Mouse (Mus musculus) MEL (cell line): ENCODE results near the gene Asf1b. TPM values are rescaled to one million over a fixed set of nuclear protein-coding genes. Genes with fewer than 3 reads are reported as not detected.
"Not testable (repeated sequence)": the region's sequence is repeated elsewhere in the genome, so short reads cannot be mapped to it uniquely, and the experiment has no call there.

Experiments
- DNase-seq: peaks from one replicate; pipeline ENCODE4 v3.0.0; 2011; ENCODE audit warnings: low read depth, low spot score
- H3K27ac ChIP-seq: 2 replicates; pipeline ENCODE4 v1.5.1; 2012; ENCODE audit warnings: low read depth, mild to moderate bottlenecking, control low read depth, low read length, moderate library complexity; ENCODE audit not compliant: control insufficient read depth
- H3K27me3 ChIP-seq, 2 experiments: fragments of 150-350 bp in 1 of 2; sonication (generic) in 1 of 2; 2 replicates each; pipeline ENCODE4 v1.6.1; 2012; ENCODE audit warnings: low read length in 2 of 2, mild to moderate bottlenecking in 2 of 2, improper control_type of control experiment in 1 of 2, moderate library complexity in 1 of 2; ENCODE audit not compliant: insufficient read depth in 2 of 2, control insufficient read depth in 1 of 2
- H3K36me3 ChIP-seq, 2 experiments: 2 replicates each; pipeline ENCODE4 v1.6.1; 2012 to 2014; ENCODE audit warnings: low read length in 2 of 2, improper control_type of control experiment in 1 of 2, inconsistent platforms in 1 of 2, mild to moderate bottlenecking in 1 of 2; ENCODE audit not compliant: insufficient read depth in 2 of 2, control insufficient read depth in 1 of 2
- H3K4me1 ChIP-seq, 2 experiments: fragments of 150-350 bp in 1 of 2; sonication (generic) in 1 of 2; 2 replicates each; pipeline ENCODE4 v1.6.1; 2012; ENCODE audit warnings: low read length in 2 of 2, improper control_type of control experiment in 1 of 2, mild to moderate bottlenecking in 1 of 2; ENCODE audit not compliant: insufficient read depth in 2 of 2, control insufficient read depth in 1 of 2
- H3K4me3 ChIP-seq, 2 experiments: fragments of 150-350 bp in 1 of 2; sonication (generic) in 1 of 2; 2 replicates each; pipeline ENCODE4 v1.5.1; 2012; ENCODE audit warnings: low read depth in 2 of 2, low read length in 2 of 2, mild to moderate bottlenecking in 2 of 2, moderate library complexity in 2 of 2, control low read depth in 1 of 2, improper control_type of control experiment in 1 of 2; ENCODE audit not compliant: control insufficient read depth in 1 of 2, insufficient read depth in 1 of 2
- H3K79me2 ChIP-seq: 2 replicates; pipeline ENCODE4 v1.6.1; 2012; ENCODE audit warnings: mild to moderate bottlenecking, low read length, moderate library complexity; ENCODE audit not compliant: control insufficient read depth, poor library complexity, insufficient read depth
- H3K9ac ChIP-seq: 2 replicates; pipeline ENCODE4 v1.6.1; 2012; ENCODE audit warnings: low read depth, mild to moderate bottlenecking, control low read depth, low read length, moderate library complexity; ENCODE audit not compliant: control insufficient read depth, poor library complexity, severe bottlenecking
- H3K9me3 ChIP-seq: fragments of 150-350 bp; sonication (generic); replicated peaks from 2 replicates; pipeline ENCODE4 v1.6.1; 2012; ENCODE audit warnings: mild to moderate bottlenecking, low read length, improper control_type of control experiment, moderate library complexity; ENCODE audit not compliant: insufficient read depth
- BHLHE40 ChIP-seq: IDR thresholded peaks from 2 replicates; pipeline ENCODE4 v1.6.1; 2012; ENCODE audit warnings: low read depth, mild to moderate bottlenecking, inconsistent platforms, low read length, improper control_type of control experiment, borderline replicate concordance
- CHD2 ChIP-seq: IDR thresholded peaks from 2 replicates; pipeline ENCODE4 v1.6.1; 2011; ENCODE audit warnings: low read length, improper control_type of control experiment
- CTCF ChIP-seq, 3 experiments: IDR thresholded peaks in 2 of 3; conservative IDR thresholded peaks in 1 of 3; 2 replicates each; pipeline ENCODE4 v1.5.1; 2011 to 2012; ENCODE audit warnings: low read length in 3 of 3, low read depth in 2 of 3, mild to moderate bottlenecking in 2 of 3, improper control_type of control experiment in 1 of 3, inconsistent platforms in 1 of 3, mixed read lengths in 1 of 3, moderate library complexity in 1 of 3; ENCODE audit not compliant: control insufficient read depth in 1 of 3, insufficient read depth in 1 of 3, poor library complexity in 1 of 3, severe bottlenecking in 1 of 3
- E2F4 ChIP-seq: IDR thresholded peaks from 2 replicates; pipeline ENCODE4 v1.6.1; 2011; ENCODE audit warnings: low read depth, low read length, improper control_type of control experiment, borderline replicate concordance
- ELF1 ChIP-seq: IDR thresholded peaks from 2 replicates; pipeline ENCODE4 v1.6.1; 2014; ENCODE audit warnings: low read depth, mild to moderate bottlenecking, inconsistent platforms, low read length, improper control_type of control experiment, moderate library complexity
- EP300 ChIP-seq, 2 experiments: IDR thresholded peaks; 2 replicates each; pipeline ENCODE4 v1.6.1; 2011; ENCODE audit warnings: improper control_type of control experiment in 2 of 2, low read length in 2 of 2, low read depth in 1 of 2, mild to moderate bottlenecking in 1 of 2
- ETS1 ChIP-seq: IDR thresholded peaks from 2 replicates; pipeline ENCODE4 v1.6.1; 2012; ENCODE audit warnings: low read depth, mild to moderate bottlenecking, inconsistent platforms, low read length, improper control_type of control experiment, moderate library complexity
- GATA1 ChIP-seq: IDR thresholded peaks from 2 replicates; pipeline ENCODE4 v1.6.1; 2011; ENCODE audit warnings: low read depth, low read length, improper control_type of control experiment
- KAT2A ChIP-seq: conservative IDR thresholded peaks from 2 replicates; pipeline ENCODE4 v1.6.1; 2012; ENCODE audit warnings: low read depth, low read length, improper control_type of control experiment, inconsistent platforms
- MAFK ChIP-seq: IDR thresholded peaks from 2 replicates; pipeline ENCODE4 v1.6.1; 2011; ENCODE audit warnings: low read depth, mild to moderate bottlenecking, low read length, improper control_type of control experiment, borderline replicate concordance
- MAX ChIP-seq: IDR thresholded peaks from 2 replicates; pipeline ENCODE4 v1.6.1; 2011; ENCODE audit warnings: low read length, improper control_type of control experiment
- MXI1 ChIP-seq: IDR thresholded peaks from 2 replicates; pipeline ENCODE4 v1.6.1; 2011; ENCODE audit warnings: mild to moderate bottlenecking, low read depth, low read length, improper control_type of control experiment
- MYC ChIP-seq: IDR thresholded peaks from 2 replicates; pipeline ENCODE4 v1.6.1; 2011; ENCODE audit warnings: low read depth, mild to moderate bottlenecking, low read length, improper control_type of control experiment, moderate library complexity
- NELFE ChIP-seq: IDR thresholded peaks from 2 replicates; pipeline ENCODE4 v1.6.1; 2011; ENCODE audit warnings: low read depth, low read length, improper control_type of control experiment
- POLR2AphosphoS2 ChIP-seq: IDR thresholded peaks from 2 replicates; pipeline ENCODE4 v1.6.1; 2011; ENCODE audit warnings: low read length, improper control_type of control experiment
- POLR2AphosphoS5 ChIP-seq: IDR thresholded peaks from 2 replicates; pipeline ENCODE4 v1.6.1; 2012; ENCODE audit warnings: low read depth, borderline replicate concordance, mild to moderate bottlenecking, inconsistent platforms, low read length, moderate library complexity, mixed read lengths
- RCOR1 ChIP-seq: IDR thresholded peaks from 2 replicates; pipeline ENCODE4 v1.6.1; 2012; ENCODE audit warnings: low read depth, mild to moderate bottlenecking, inconsistent platforms, low read length, improper control_type of control experiment
- SIN3A ChIP-seq: IDR thresholded peaks from 2 replicates; pipeline ENCODE4 v1.6.1; 2012; ENCODE audit warnings: low read length, improper control_type of control experiment, inconsistent platforms
- TCF12 ChIP-seq: IDR thresholded peaks from 2 replicates; pipeline ENCODE4 v1.6.1; 2014; ENCODE audit warnings: low read depth, mild to moderate bottlenecking, inconsistent platforms, low read length, improper control_type of control experiment, moderate library complexity
- USF1 ChIP-seq: IDR thresholded peaks from 2 replicates; pipeline ENCODE4 v1.6.1; 2014; ENCODE audit warnings: low read depth, mild to moderate bottlenecking, inconsistent platforms, low read length, improper control_type of control experiment, moderate library complexity
- ZNF384 ChIP-seq: IDR thresholded peaks from 2 replicates; pipeline ENCODE4 v1.6.1; 2012; ENCODE audit warnings: low read depth, mild to moderate bottlenecking, inconsistent platforms, low read length, improper control_type of control experiment
- polyA plus RNA-seq, 2 experiments: library from polyadenylated mRNA; stranded (reverse) in 1 of 2; unstranded in 1 of 2; fragments of >175 nt in 1 of 2; fragments of >200 nt in 1 of 2; gene quantifications; 2 replicates each; pipeline versions ENCODE4 v1.2.1 to v1.2.4; 2012; ENCODE audit warnings: low replicate concordance in 2 of 2, low read depth in 1 of 2; ENCODE audit not compliant: insufficient read length in 2 of 2, insufficient read depth in 1 of 2, missing spikeins in 1 of 2
- total RNA-seq: library from RNA; depleted of rRNA; stranded (reverse); fragments of 300-350 nt; gene quantifications from 2 replicates; pipeline ENCODE4 v1.2.3, GENCODE M21; 2012

Gene Asf1b
- total and polyA plus RNA-seq, 3 experiments: 84.3 to 137 (median 113) TPM

DNA sequence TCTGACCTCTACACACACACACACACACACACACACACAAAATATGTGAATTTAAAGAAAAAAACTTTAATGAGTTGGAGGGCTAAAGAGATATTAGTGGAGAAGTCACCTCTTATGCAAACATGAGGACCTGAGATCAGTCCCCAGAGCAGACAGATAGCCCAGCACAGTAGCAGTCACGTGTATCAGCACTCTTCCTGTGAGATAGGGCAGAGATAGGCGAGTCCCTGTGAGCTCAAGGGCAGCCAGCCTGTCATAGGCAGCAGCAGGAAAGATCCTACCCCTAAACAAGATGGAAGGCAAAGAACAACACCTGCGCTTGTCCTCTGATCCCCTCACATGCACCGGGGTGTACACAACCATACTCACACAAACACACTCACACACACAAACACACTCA lies 27.1 kb downstream of the Asf1b start:
- peak; percentile 55 for DNase-seq

DNA sequence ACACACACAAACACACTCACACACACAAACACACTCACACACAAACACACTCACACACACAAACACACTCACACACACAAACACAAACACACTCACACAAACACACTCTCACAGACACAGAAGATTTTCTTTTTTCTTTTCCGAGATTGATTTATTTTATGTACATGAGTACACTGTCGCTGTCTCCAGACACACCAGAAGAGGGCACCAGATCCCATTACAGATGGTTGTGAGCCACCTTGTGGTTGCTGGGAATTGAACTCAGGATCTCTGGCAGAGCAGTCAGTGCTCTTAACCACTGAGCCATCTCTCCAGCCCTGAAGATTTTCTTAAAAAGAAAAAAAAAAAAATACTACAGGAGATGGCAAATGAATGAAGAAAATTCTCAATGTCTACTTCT lies 27.9 kb downstream of the Asf1b start:
- H3K79me2 ChIP-seq, H3K36me3 ChIP-seq, H3K9me3 ChIP-seq, H3K9ac ChIP-seq, H3K27me3 ChIP-seq, H3K27ac ChIP-seq, H3K4me3 ChIP-seq, DNase-seq: not testable (repeated sequence)
- TF ChIP-seq CTCF (IDR thresholded peaks at IDR 0.05 in 2 of 3, conservative IDR thresholded peaks at IDR 0.05 in 1 of 3; ENCODE audit: control insufficient read depth in 1 of 3, insufficient read depth in 1 of 3, low read depth in 2 of 3, low read length in 3 of 3, poor library complexity in 1 of 3, severe bottlenecking in 1 of 3): peak in 1 of 3 experiments; percentile 41; a peak in 2 of 6 replicates
- H3K4me1 ChIP-seq: peaks cover 8 to 11% of the 10 kb centered on the region in 2 experiments

More for the DNA sequence above, 27.1 kb downstream of the Asf1b start:
- H3K4me1 ChIP-seq: peaks cover 8 to 11% of the 10 kb centered on the region in 2 experiments
- peak; percentile 70 for TF ChIP-seq MAX
- peak; percentile 57 for TF ChIP-seq GATA1
- TF ChIP-seq SIN3A: peak; percentile 23; the same call in 1 of the 2 replicates
- peak; percentile 52; the same call in 1 of the 2 replicates for TF ChIP-seq ETS1
- TF ChIP-seq NELFE: no peak
- no peak for TF ChIP-seq MAFK
- TF ChIP-seq MXI1: peak; percentile 61; the same call in 1 of the 2 replicates
- TF ChIP-seq POLR2AphosphoS2: no peak
- peak; percentile 76 for TF ChIP-seq USF1
- TF ChIP-seq POLR2AphosphoS5: no peak
- TF ChIP-seq EP300 (IDR thresholded peaks at IDR 0.05; ENCODE audit: low read depth in 1 of 2, low read length in 2 of 2): peak; percentile 42 to 43; a peak in 2 of 4 replicates
- TF ChIP-seq ZNF384: no peak
- no peak for TF ChIP-seq CTCF (IDR thresholded peaks at IDR 0.05 in 2 of 3, conservative IDR thresholded peaks at IDR 0.05 in 1 of 3; ENCODE audit: control insufficient read depth in 1 of 3, insufficient read depth in 1 of 3, low read depth in 2 of 3, low read length in 3 of 3, poor library complexity in 1 of 3, severe bottlenecking in 1 of 3)
- TF ChIP-seq E2F4: no peak
- no peak for TF ChIP-seq ELF1
- TF ChIP-seq CHD2: no peak
- TF ChIP-seq KAT2A: no peak
- TF ChIP-seq MYC: 0 out of 2 replicates have a peak, but pooled peaks have one; percentile 48
- 0 out of 2 replicates have a peak, but pooled peaks have one; percentile 17 for TF ChIP-seq BHLHE40
- 0 out of 2 replicates have a peak, but pooled peaks have one; percentile 29 for TF ChIP-seq RCOR1
- TF ChIP-seq TCF12: no peak; the same call in 1 of the 2 replicates
- peak overlapping the region; percentile 48; the same call in 1 of the 2 replicates for H3K27ac ChIP-seq
- no peak overlapping the region for H3K4me3 ChIP-seq
- no peaks in the 10 kb centered on the region for H3K9me3 ChIP-seq
- H3K79me2 ChIP-seq: no peaks in the 10 kb centered on the region
- H3K9ac ChIP-seq: no peak overlapping the region
- no peaks in the 10 kb centered on the region for H3K27me3 ChIP-seq
- peaks cover 0 to 6% of the 10 kb centered on the region in 2 experiments; a peak in 3 of 4 replicates for H3K36me3 ChIP-seq
